Mouse (Mus musculus): ENCODE measurements around the gene Rtel1. TPM values are rescaled to one million over a fixed set of nuclear protein-coding genes. Genes with fewer than 3 reads are reported as not detected.

The Rtel1 gene
- polyA plus RNA-seq, 1 experiment from 2014 or later = 37.3 TPM

DNA sequence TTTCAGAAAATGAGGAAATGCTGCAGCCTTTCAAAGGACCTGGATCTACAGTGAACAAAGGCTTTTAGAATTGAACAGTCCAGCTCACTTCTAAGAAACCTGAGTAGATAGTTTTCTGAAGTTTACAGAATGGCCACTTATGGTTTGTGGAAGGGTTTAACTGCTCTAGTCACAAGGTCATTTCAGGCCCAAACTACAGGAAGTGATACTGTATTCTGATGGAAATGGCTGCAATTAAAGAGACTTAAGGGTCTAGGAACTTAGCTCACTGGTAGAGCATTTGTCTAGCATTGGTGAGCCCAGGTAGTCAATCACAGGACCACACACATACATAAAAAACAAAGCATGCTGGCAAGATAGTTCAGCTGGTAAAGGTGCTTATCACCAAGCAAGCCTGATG is 13.0 kb downstream of the Rtel1 start:
- H3K9ac ChIP-seq (replicated peaks) = no peak overlapping the region
- H3K27me3 ChIP-seq (replicated peaks) = no peaks in the 10 kb centered on the region
- no peaks in the 10 kb centered on the region for H3K9me3 ChIP-seq (replicated peaks)
- no peak for ATAC-seq (ENCODE audit: low FRiP score)
- no peak overlapping the region for H3K4me2 ChIP-seq
- H3K36me3 ChIP-seq = peaks cover 77% of the 10 kb centered on the region
- no peaks in the 10 kb centered on the region for H3K4me1 ChIP-seq
- no peak overlapping the region for H3K4me3 ChIP-seq (replicated peaks)
- H3K27ac ChIP-seq (replicated peaks) = no peak overlapping the region

GRCm38 (mm10) chr2:181334023-181334422 is 14.5 kb downstream of the Rtel1 start:
- WGBS = 62% methylated on average over 3 of the region's 3 CpGs
- peak; percentile 59; the same call in 1 of the 2 replicates for ATAC-seq (ENCODE audit: low FRiP score)
- no peak overlapping the region for H3K4me2 ChIP-seq
- H3K4me3 ChIP-seq (replicated peaks) = no peak overlapping the region
- no peaks in the 10 kb centered on the region for H3K27me3 ChIP-seq (replicated peaks)
- no peak overlapping the region for H3K27ac ChIP-seq (replicated peaks)
- no peaks in the 10 kb centered on the region for H3K4me1 ChIP-seq
- H3K36me3 ChIP-seq = peaks cover 75% of the 10 kb centered on the region
- H3K9ac ChIP-seq (replicated peaks) = no peak overlapping the region
- no peaks in the 10 kb centered on the region for H3K9me3 ChIP-seq (replicated peaks)

- ATAC-seq (ENCODE audit: low FRiP score) = no peak
- H3K36me3 ChIP-seq = peaks cover 72% of the 10 kb centered on the region
- no peaks in the 10 kb centered on the region for H3K27me3 ChIP-seq (replicated peaks)
- H3K9me3 ChIP-seq (replicated peaks) = no peaks in the 10 kb centered on the region
- H3K4me1 ChIP-seq = no peaks in the 10 kb centered on the region
- H3K4me3 ChIP-seq (replicated peaks) = no peak overlapping the region
- no peak overlapping the region for H3K9ac ChIP-seq (replicated peaks)
- no peak overlapping the region for H3K4me2 ChIP-seq
- 84% methylated on average over 4 of the region's 4 CpGs for WGBS
- no peak overlapping the region for H3K27ac ChIP-seq (replicated peaks)
These were observed 20.9 kb downstream of the Rtel1 start for GRCm38 (mm10) chr2:181340426-181340825.

- H3K27ac ChIP-seq (replicated peaks) = no peak overlapping the region
- no peak overlapping the region for H3K4me3 ChIP-seq (replicated peaks)
- no peak overlapping the region for H3K9ac ChIP-seq (replicated peaks)
- no peaks in the 10 kb centered on the region for H3K4me1 ChIP-seq
- no peak overlapping the region for H3K4me2 ChIP-seq
- 92% methylated on average over 6 of the region's 6 CpGs for WGBS
- peaks cover 69% of the 10 kb centered on the region for H3K36me3 ChIP-seq
- no peaks in the 10 kb centered on the region for H3K9me3 ChIP-seq (replicated peaks)
- no peak for ATAC-seq (ENCODE audit: low FRiP score)
- H3K27me3 ChIP-seq (replicated peaks) = no peaks in the 10 kb centered on the region
These were observed 23.2 kb downstream of the Rtel1 start for GRCm38 (mm10) chr2:181342766-181343165.

DNA sequence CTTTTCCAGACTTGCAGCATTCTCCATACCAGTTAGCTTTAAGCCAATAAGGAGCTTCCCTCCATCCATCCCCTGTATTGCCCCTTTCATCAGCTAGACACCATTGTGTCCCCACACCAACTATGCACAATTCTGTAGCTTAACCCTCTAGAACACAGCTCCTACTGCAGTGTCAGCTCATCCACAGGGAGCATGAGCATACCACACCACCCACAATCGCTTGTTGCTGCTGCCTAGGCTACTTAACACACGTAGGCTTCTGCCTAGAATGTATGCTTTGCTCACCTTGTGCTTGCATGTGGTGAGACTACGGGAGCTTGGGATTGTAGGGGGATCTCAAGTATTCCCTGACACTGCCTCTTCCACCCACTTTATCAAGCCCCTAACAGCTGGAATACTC is 37.2 kb downstream of the Rtel1 start:
- no peak for ATAC-seq (ENCODE audit: low FRiP score)
- no peaks in the 10 kb centered on the region for H3K9me3 ChIP-seq (replicated peaks)
- H3K4me1 ChIP-seq = no peaks in the 10 kb centered on the region
- 88% methylated on average over 3 of the region's 3 CpGs for WGBS
- H3K4me2 ChIP-seq = no peak overlapping the region
- peaks cover 85% of the 10 kb centered on the region for H3K36me3 ChIP-seq
- no peak overlapping the region for H3K9ac ChIP-seq (replicated peaks)
- no peak overlapping the region for H3K27ac ChIP-seq (replicated peaks)
- no peaks in the 10 kb centered on the region for H3K27me3 ChIP-seq (replicated peaks)
- H3K4me3 ChIP-seq (replicated peaks) = no peak overlapping the region

DNA sequence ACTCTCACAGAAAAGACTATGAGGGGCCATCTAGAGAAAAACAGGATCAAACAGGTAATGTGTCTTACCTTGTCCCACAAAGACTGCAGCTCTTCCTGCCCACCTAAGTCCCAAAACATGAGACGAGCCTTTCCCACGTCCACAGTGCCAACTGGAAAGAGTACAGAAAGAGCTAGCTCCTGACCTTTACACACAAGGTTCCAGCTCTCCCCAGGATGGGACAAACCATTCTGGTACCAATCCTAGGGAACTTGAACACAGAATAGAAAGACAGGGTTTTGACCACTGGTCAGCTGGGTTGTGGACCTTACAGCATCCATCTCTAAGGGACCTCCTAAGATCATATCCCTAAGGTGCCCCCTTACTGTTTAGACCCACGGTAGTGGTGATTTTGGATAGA is 44.4 kb downstream of the Rtel1 start:
- peaks cover 45% of the 10 kb centered on the region for H3K4me1 ChIP-seq

GRCm38 (mm10) chr2:181364487-181364859 is 44.9 kb downstream of the Rtel1 start:
- peak overlapping the region; percentile 97 for H3K4me2 ChIP-seq
- WGBS = 13% methylated on average over 14 of the region's 14 CpGs
- no peak for ATAC-seq (ENCODE audit: low FRiP score)

More for the DNA sequence above, 44.4 kb downstream of the Rtel1 start:
- H3K9ac ChIP-seq (replicated peaks) = peak overlapping the region; percentile 92
- no peaks in the 10 kb centered on the region for H3K9me3 ChIP-seq (replicated peaks)
- H3K27ac ChIP-seq (replicated peaks) = no peak overlapping the region
- no peaks in the 10 kb centered on the region for H3K27me3 ChIP-seq (replicated peaks)
- peak overlapping the region; percentile 97 for H3K4me2 ChIP-seq
- peaks cover 39% of the 10 kb centered on the region for H3K36me3 ChIP-seq
- peak overlapping the region; percentile 88 for H3K4me3 ChIP-seq (replicated peaks)
- no peak for ATAC-seq (ENCODE audit: low FRiP score)
- 87% methylated on average over 3 of the region's 3 CpGs for WGBS

GRCm38 (mm10) chr2:181364860-181365596 is 45.5 kb downstream of the Rtel1 start, which contains the start of the genes Zgpat and Arfrp1:
Zgpat (plus strand) TSS chr2:181364928.
Arfrp1 (minus strand) TSS chr2:181365404.
- Histone ChIP-seq H3K36me3 (peaks cover 37% of the 10 kb centered on the region), H3K4me2 (peak within 1 kb of the TSS; percentile 97), H3K27ac (replicated peaks) (peak within 1 kb of the TSS; percentile 92), H3K4me3 (replicated peaks) (peak within 1 kb of the TSS; percentile 88), H3K27me3 (replicated peaks) (no peaks in the 10 kb centered on the region), H3K9me3 (replicated peaks) (no peaks in the 10 kb centered on the region), H3K9ac (replicated peaks) (peak within 1 kb of the TSS; percentile 92), H3K4me1 (peaks cover 50% of the 10 kb centered on the region)
- under 1% methylated on average over 67 of the region's 71 CpGs for WGBS
- ATAC-seq (ENCODE audit: low FRiP score) = peak; percentile 93

More at GRCm38 (mm10) chr2:181364487-181364859, 44.9 kb downstream of the Rtel1 start:
- Histone ChIP-seq H3K27me3 (replicated peaks) (no peaks in the 10 kb centered on the region), H3K27ac (replicated peaks) (peak overlapping the region; percentile 92), H3K4me1 (peaks cover 50% of the 10 kb centered on the region), H3K9me3 (replicated peaks) (no peaks in the 10 kb centered on the region), H3K4me3 (replicated peaks) (peak overlapping the region; percentile 88), H3K9ac (replicated peaks) (peak overlapping the region; percentile 92), H3K36me3 (peaks cover 38% of the 10 kb centered on the region)

GRCm38 (mm10) chr2:181365655-181366075 is 46.1 kb downstream of the Rtel1 start:
- WGBS = 0% methylated on average over 20 of the region's 20 CpGs
- peak; percentile 60 for ATAC-seq (ENCODE audit: low FRiP score)
- peak overlapping the region; percentile 92 for H3K27ac ChIP-seq (replicated peaks)
- peak overlapping the region; percentile 97 for H3K4me2 ChIP-seq
- peaks cover 50% of the 10 kb centered on the region for H3K4me1 ChIP-seq
- H3K4me3 ChIP-seq (replicated peaks) = peak overlapping the region; percentile 88
- no peaks in the 10 kb centered on the region for H3K9me3 ChIP-seq (replicated peaks)
- H3K27me3 ChIP-seq (replicated peaks) = no peaks in the 10 kb centered on the region
- H3K36me3 ChIP-seq = peaks cover 37% of the 10 kb centered on the region
- H3K9ac ChIP-seq (replicated peaks) = peak overlapping the region; percentile 92

GRCm38 (mm10) chr2:181370001-181370400 is 50.5 kb downstream of the Rtel1 start:
- Histone ChIP-seq H3K36me3 (peaks cover 15% of the 10 kb centered on the region), H3K9ac (replicated peaks) (no peak overlapping the region), H3K4me3 (replicated peaks) (no peak overlapping the region), H3K4me1 (peaks cover 33% of the 10 kb centered on the region), H3K27ac (replicated peaks) (no peak overlapping the region), H3K4me2 (no peak overlapping the region), H3K9me3 (replicated peaks) (no peaks in the 10 kb centered on the region), H3K27me3 (replicated peaks) (no peaks in the 10 kb centered on the region)
- 98% methylated on average over 5 of the region's 5 CpGs for WGBS
- ATAC-seq (ENCODE audit: low FRiP score) = no peak

GRCm38 (mm10) chr2:181375787-181376186 is 56.2 kb downstream of the Rtel1 start:
- H3K4me2 ChIP-seq = no peak overlapping the region
- H3K27ac ChIP-seq (replicated peaks) = no peak overlapping the region
- ATAC-seq (ENCODE audit: low FRiP score) = no peak

GRCm38 (mm10) chr2:181377230-181377629 is 57.7 kb downstream of the Rtel1 start:
- no peaks in the 10 kb centered on the region for H3K27me3 ChIP-seq (replicated peaks)
- no peak overlapping the region for H3K27ac ChIP-seq (replicated peaks)
- no peak overlapping the region for H3K4me2 ChIP-seq
- no peak overlapping the region for H3K4me3 ChIP-seq (replicated peaks)
- 76% methylated on average over 2 of the region's 2 CpGs for WGBS
- H3K36me3 ChIP-seq = peaks cover 43% of the 10 kb centered on the region
- H3K9ac ChIP-seq (replicated peaks) = no peak overlapping the region
- no peak for ATAC-seq (ENCODE audit: low FRiP score)
- H3K9me3 ChIP-seq (replicated peaks) = no peaks in the 10 kb centered on the region
- no peaks in the 10 kb centered on the region for H3K4me1 ChIP-seq

More at GRCm38 (mm10) chr2:181375787-181376186, 56.2 kb downstream of the Rtel1 start:
- peaks cover 29% of the 10 kb centered on the region for H3K36me3 ChIP-seq
- 84% methylated on average over 2 of the region's 2 CpGs for WGBS
- no peak overlapping the region for H3K9ac ChIP-seq (replicated peaks)
- H3K4me3 ChIP-seq (replicated peaks) = no peak overlapping the region
- no peaks in the 10 kb centered on the region for H3K27me3 ChIP-seq (replicated peaks)
- H3K4me1 ChIP-seq = no peaks in the 10 kb centered on the region
- H3K9me3 ChIP-seq (replicated peaks) = no peaks in the 10 kb centered on the region
